Mouse (Mus musculus) brain, embryonic 14.5 days (tissue): Measurements from ENCODE around the gene Ptms. TPM values are rescaled to one million over a fixed set of nuclear protein-coding genes. Genes with fewer than 3 reads are reported as not detected.

ENCODE experiments used
- DNase-seq: peaks from one replicate; pipeline ENCODE4 v3.0.0-alpha.2; 2011; ENCODE audit warnings: low read depth
- CTCF ChIP-seq: fragments of 200-500 bp; IDR thresholded peaks from 2 replicates; pipeline ENCODE4 v1.5.1; 2012; ENCODE audit warnings: inconsistent platforms, mild to moderate bottlenecking, moderate library complexity, borderline replicate concordance; ENCODE audit not compliant: insufficient read depth, insufficient read length; ENCODE audit errors: extremely low read depth
- POLR2A ChIP-seq: fragments of 200-500 bp; IDR thresholded peaks from 2 replicates; pipeline ENCODE4 v1.6.1; 2012; ENCODE audit warnings: mild to moderate bottlenecking, inconsistent platforms, borderline replicate concordance; ENCODE audit not compliant: poor library complexity, insufficient read depth, insufficient read length, severe bottlenecking; ENCODE audit errors: extremely low read depth
- polyA plus RNA-seq: library from polyadenylated mRNA; depleted of rRNA; stranded (reverse); fragments of >200 nt; gene quantifications from 2 replicates; pipeline ENCODE4 v1.2.3, GENCODE M21; 2012

The Ptms gene
- polyA plus RNA-seq, 1 experiment: 2,630 TPM

DNA sequence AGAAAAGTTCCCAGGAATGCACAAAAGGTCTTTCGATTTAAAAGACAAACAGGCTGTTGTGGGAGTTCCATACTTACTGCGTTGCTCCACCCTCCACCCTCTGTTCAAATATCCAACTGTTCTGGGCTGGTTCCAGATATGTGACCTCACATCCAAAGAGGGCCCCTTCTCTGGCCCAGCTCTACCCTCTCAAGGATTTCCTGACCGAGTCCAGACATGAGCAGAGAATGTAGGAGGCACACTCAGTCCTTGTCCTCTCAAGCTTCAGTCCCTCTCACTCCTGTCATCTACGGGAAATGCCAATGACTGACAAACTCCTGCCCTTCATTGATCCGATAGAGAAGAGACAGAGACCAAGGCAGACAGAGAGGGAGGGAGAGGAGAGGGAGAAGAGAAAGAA, 6.0 kb upstream of the Ptms start:
- DNase-seq: peak; percentile 59
- no peak for TF ChIP-seq CTCF
- no peak for TF ChIP-seq POLR2A

DNA sequence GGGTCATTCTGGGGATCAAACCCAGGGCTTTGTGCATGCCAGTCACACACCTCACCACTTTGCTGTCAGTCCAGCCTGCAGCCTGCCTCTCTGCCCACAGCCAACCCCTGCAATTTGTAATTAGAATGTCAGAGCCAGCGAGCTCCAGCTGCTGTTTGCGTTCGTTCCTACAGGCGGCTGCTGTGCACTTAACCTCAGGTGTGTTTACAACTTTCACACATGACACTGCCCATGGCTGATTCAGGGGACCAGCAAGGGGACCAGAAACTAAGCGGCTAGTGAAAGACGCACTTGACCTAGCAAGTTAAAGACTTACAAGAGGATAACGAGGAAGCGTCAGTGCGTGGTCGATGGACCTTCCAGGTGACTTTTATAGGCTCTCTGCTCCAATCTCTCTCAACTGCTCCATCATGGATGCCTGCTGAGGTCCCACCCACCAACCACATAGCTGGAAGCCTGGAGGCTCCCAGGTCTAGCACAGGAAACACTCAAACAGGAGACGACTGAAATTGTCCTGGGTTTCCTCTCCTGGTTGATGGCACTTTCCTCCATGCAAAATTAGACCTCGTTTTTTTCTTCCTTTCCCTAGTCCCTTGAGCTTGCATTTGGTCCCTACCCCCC, 5.4 kb upstream of the Ptms start:
- TF ChIP-seq POLR2A (no peak), CTCF (no peak)
- DNase-seq: no peak

DNA sequence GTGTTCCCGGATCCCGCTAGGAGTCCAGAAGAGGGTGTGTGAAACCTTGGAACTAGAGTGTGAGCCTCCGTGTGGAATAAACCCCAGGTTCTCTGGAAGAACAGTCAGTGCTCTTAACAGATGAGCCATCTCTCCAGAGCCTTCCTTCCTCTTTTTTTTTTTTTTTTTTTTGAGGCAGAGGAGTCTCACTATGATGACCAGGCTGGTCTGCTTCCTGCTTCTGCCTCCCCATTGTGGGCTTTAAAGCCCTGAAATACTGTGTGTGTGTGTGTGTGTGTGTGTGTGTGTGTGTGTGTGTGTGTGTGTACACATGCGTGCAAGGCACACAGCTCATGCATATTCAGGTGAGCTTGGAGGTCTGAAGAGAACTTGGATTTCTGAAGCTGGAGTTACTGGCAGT, 1.6 kb upstream of the Ptms start:
- TF ChIP-seq POLR2A (no peak), CTCF (no peak)
- DNase-seq: no peak

DNA sequence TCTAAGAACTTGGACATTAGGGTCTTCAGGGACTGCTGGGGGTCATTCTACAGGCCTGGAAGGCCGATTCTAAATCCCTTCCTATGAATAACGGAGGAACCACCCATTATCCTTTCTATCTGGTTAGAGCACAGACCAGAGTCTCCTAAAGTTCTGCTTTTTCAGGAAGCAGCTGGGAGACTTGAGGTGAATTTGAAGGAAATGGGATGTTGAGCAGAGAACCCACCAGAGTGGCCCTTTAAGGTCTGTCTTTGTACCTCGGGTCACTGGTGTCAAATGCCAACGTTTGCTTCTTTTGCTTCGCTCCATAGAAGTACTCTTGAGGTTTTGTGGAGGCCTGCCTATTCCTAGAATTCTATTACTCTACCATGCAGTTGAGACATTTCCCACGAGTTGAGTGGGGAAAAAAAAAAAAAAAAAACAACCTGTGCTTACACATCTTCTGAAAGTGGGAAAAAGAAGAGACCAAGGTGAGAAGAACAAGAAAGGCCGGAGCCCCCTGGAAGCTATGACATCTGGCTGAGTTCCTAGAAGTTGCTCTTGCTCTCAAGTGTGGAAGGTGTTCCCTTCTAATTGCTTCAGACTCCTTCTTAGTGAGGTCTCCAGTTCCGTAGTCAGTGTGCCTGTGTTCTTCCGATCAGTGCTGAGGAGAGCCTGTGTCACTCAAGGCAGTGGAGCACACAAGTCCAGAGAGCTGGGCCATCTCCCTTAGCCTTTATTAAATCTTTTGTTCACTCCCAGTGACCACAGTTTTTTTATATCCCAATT, 599 bp upstream of the Ptms start:
- TF ChIP-seq POLR2A (no peak), CTCF (no peak)
- peak; percentile 40 for DNase-seq

DNA sequence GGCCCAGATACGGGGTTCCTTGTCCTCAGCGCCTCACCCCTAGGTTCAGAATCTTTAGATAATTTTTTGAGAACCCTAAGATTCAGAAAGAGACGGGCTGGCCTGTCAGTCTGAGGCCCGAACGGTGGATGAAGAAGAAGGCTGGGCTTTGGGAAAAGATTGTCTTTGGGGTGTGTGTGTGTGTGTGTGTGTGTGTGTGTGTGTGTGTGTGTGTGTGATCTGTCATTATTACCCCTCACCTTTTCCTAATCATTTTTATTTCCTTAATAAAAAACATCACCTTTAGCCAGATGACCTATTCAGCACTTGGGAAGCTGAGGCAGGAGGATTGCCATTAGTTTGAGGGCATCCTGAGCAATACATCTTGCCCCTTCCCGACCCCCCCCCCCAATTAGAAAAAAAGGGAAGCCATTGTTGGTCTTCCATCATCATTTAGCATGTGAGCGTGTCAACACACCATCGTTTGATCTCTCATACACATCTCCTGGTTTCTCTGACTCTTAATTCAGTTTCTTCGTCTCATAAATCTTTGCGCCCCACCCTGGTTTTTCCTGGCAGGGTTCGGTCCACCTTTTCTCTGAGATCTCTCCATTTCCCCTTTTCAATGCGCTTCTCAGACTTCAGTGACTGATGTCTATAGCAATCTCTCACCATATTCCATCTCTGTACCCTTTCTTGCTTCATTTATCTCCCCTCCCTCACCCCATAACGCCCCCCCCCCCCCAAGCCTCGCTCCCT, 844 bp downstream of the Ptms start:
- TF ChIP-seq CTCF (no peak), POLR2A (no peak)
- DNase-seq: no peak

DNA sequence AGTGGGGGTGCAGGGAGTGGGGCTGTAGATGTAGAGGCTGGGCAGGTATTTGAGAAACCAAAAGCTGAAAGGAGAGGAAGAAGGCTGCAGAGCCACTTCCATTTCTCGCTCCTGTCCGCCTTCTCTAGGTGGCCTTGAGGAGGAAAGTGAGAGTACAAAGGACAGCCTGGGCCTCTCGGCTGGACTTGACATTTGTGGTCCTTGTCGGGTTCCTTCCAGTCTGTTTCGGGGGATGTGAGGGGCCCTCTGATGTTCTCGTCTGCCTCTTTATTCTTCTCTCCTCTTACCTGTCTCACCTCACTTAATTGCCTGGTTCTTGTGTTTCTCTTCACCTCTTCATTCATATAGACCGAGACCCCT, 1.6 kb downstream of the Ptms start:
- TF ChIP-seq CTCF (no peak), POLR2A (no peak)
- no peak for DNase-seq

DNA sequence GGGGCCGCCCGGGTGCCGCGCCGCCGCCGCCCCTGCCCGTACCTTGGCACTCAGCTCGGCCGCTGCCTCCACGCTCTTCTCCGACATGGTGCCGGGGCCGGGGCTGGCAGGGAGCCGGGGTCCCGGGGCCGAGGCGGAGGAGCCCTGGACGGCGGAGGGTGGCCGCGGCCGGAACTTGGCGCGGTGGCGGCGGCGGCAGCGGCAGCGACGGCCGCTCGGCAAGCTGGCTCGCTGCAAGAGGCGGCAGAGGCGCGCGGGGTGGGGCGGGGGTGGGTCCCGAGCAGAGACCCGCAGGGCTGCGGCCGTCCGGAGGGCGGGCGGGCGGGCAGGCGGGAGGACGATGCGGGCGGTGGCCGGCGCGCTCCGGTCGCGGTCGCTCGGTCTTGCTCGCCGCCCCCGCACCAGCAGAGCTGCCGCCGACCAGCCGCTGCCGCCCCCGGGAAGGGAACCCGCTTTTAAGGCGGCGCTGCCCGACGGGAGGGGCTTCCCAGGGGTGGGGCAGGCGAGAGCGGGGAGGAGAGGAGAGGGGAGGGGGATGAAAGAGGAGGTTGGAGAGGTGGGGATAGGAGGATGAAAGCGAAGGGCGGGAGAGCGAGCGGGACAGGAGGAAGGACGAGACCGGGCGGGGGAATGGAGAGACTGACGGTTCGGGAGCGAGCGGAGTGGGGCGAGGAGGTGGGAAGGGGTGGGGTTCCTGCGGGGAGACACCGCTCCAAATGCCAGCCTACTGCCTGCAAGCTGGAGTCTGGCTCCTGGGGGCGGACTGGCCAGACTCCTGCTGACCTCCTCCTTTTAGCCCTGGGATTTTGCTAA, 2.2 kb downstream of the Ptms start:
- DNase-seq: peak; percentile 99
- TF ChIP-seq POLR2A (peak; percentile 99), CTCF (no peak)

DNA sequence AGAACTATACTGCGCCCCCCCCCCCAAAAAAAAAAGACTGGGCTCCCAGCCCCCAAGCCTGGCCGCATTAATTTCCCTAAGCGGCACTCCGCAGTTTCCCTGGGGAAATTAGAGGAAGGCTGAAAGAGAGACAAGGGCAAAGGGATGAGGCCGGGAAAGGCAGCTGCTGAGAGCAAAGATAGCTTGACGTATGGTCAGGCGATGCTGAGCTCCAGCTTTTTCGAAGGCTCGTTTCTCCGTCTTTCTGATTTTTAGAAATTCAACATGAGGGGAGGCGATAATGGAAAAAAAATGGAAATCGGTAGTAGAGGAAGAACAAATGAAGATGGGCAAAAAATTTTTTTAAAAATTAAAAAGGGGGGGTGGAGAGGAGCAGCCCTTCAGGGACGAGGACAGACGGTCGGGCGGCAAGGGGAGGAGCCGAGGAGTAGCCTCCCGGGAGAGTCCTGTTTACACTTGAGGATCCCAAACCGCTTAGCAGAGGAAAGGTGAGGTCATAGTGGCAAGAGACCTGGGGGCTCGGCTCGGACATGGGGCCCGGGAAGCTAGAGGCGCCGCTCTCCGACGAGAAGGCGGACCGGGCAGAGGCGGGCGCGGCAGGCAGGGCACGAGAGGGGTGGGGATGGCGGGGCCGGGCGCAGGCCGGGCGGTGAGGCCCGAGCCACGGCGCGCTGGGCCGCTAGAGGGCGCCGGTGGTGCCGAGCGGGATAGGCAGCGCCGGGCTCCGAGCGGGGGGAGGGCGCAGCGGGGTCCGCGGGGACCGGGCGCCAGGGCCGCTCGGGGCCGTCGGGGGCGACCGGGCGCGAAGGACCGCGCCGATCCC, 3.0 kb downstream of the Ptms start:
- TF ChIP-seq POLR2A (no peak), CTCF (peak; percentile 75)
- peak; percentile 90 for DNase-seq

DNA sequence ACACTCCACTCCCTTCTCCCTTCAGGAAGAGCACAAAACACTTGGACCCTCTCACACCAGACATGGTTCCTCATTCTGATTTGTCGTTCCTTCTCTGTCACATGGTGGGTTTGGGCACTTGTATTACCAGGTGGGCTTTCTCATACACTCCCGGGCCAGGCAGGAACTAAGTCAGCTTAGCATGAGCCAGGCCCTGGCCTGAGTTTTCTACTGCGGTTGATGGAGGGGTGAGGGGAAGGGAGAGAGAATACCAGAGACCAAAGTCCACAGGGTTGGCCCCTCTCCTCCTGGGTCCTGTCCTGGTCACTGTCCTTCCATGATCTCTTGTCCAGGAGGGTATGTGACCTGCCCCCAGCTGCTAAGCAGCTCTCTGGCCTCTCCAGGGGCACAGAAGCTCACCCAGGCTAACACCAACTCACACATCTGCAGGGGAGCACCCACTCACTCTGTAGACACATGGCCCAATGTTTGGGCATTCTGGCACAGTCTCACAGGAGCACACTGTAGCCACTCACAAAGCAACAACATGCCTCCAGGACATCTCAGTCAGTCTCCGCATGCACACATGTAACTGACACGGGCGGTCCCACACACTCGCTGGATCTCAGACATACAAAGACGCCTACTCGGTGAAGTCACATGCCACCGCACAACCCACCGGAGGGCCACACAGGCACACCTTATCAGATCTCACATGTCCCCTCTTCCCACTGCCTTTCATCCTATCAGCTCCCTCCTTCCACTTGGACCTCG, 3.8 kb downstream of the Ptms start:
- peak; percentile 74 for DNase-seq
- TF ChIP-seq CTCF (no peak), POLR2A (peak; percentile 11; the same call in 1 of the 2 replicates)
